Mouse (Mus musculus) E14TG2a.4 (cell line): ENCODE measurements around the gene Scfd2.

Experiments
- CTCF ChIP-seq: conservative IDR thresholded peaks from 2 replicates; pipeline ENCODE4 v1.5.1; 2014; ENCODE audit warnings: low read length
- POU5F1 ChIP-seq: IDR thresholded peaks from 2 replicates; pipeline ENCODE4 v1.6.1; 2014; ENCODE audit warnings: low read length, borderline replicate concordance

GRCm38 (mm10) chr5:74206649-74207048, 324.9 kb downstream of the Scfd2 start:
- no peak for TF ChIP-seq CTCF
- no peak for TF ChIP-seq POU5F1
